Mouse (Mus musculus) Muller cell, postnatal 12 days (primary cell): Measurements from ENCODE around the gene Vps9d1.
"Not testable (repeated sequence)": the region's sequence is repeated elsewhere in the genome, so short reads cannot be mapped to it uniquely, and the experiment has no call there.

Source experiments
- DNase-seq: peaks from one replicate; pipeline ENCODE4 v3.0.0-alpha.2; 2015; ENCODE audit errors: inconsistent ontology term

The Vps9d1 gene

DNA sequence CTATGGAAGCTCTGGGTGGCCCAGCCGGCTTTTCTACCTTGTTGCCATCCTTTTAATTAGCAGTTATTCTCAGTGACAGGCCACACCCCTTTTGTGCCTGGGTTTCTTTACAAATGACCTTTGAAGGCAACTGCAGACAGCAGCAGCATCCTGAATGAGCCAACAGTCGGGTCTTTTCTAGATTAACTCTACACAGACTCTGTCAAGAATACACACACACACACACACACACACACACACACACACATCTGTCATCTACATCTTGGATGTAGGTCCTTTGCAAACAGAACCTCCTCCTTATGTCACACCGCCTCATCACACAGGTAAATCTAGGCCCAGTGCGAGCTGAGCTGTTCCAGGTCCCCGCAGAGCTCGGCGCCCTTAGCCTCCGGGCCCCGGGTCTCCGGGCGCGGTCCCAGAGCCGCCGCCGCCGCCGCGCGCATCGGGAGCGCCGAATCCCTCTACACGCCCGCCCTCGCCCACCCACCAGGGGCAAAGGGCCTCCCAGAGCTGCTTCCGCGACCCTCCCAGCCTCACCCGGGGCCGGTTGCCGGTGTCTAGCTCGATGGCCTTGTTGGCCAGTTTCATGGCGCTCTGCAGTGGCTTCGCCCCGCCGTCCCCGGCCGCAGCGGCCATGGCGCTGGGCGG lies 573 bp downstream of the Vps9d1 start:
- DNase-seq, result no peak

GRCm38 (mm10) chr8:123252925-123253324 lies 1.2 kb downstream of the Vps9d1 start:
- no peak for DNase-seq

- DNase-seq, result no peak
Observed at GRCm38 (mm10) chr8:123250940-123251339, 3.2 kb downstream of the Vps9d1 start.

DNA sequence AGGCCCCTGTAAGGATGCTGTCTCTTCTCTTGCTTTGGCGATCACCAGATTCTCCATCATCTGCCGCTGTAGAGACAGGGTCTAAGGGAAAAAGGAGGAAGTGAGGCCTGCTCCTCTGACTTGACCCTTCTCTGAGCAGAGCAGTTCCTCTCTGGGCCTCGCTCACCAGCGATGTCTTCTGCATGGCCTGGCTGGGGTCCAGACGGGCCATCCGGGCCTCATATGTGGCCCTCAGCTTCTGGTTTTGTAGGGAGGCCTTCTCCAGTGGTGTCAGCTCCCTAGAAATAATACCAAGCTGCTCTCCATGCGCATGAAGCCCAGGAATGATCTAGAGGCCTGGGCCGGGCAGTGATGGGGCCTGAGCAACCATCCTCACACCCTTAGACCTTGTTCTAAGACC lies 5.6 kb downstream of the Vps9d1 start:
- no peak for DNase-seq

GRCm38 (mm10) chr8:123247748-123248147 lies 6.4 kb downstream of the Vps9d1 start:
- DNase-seq, result no peak

- no peak for DNase-seq
Observed at GRCm38 (mm10) chr8:123245543-123245942, 8.6 kb downstream of the Vps9d1 start.

DNA sequence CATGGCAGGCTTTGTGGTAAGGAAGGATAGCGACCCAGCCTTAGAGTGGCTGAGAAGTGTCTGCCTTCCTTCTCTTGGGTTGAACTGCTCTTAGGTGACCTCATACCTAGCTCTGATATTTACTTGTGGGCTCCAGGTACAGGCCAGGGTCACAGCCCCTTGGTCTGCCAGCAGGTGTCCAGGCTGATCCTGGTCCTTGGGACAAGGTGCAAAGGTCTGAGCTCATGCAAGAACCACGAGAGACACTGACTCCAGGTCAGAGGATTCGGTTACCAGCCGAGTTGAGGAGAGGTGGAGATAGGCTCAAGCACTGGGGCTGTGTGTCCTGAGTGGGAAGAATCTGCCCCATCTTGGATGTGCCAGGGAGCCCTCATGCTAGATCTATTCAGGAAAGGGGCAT lies 9.8 kb downstream of the Vps9d1 start:
- DNase-seq, result no peak

DNA sequence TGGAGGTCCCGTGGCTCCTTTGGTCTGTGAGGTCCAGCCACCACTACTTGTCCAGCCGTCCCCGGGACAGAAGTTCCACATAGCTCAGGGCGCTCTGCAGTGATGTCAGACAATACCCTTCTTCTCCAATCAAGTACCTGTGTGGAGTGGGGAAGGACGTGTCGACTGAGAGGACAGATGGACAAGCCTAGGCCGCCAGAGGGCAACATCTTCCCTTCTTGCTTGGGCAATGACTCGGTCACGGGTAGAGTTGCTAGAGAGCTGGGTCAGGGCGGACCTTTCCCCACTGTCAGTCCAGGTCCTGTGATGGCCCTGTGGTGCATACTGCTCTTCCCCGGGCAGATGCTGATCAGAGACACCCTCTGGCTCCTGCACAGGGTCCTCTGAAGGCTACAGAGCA lies 11.1 kb downstream of the Vps9d1 start:
- no peak for DNase-seq

DNA sequence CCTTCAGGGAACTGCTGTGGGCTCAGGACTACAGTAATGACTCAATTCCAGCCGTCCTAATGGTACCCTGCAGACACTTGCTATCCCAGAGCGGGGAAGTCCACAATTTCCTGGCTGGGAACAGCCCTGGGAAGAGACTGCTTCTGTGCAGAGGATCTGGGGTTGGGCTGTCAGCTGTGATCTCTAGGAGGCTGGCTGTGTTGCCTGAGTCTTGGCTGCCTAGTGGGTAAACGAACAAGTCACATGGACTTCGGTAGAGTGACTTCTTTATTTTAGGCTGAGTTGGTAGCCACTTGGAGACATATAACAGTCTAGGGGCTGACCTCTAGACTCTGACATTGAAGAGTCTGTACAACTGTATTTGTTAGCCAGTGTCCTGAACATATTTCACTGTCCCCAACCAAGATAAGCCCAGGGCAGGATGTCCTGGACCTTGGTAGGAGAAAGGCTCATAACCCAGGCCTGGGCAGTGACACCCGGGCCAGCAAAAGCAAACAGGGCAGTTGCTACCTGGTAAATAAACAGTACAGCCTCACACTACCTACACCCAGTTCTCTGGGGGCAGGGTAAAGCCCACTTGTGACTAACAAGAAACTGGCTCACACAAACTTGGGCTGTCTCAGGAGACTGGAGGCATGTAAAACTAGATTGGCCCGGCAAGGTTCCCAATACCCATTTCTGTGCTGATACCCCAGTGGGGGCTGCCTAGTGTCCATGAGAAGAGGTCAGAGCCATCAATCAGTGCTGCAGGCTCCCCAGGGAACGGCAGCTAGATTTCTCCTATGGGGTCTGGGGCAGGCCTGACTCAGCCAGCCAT lies 11.8 kb downstream of the Vps9d1 start:
- DNase-seq, result no peak

DNA sequence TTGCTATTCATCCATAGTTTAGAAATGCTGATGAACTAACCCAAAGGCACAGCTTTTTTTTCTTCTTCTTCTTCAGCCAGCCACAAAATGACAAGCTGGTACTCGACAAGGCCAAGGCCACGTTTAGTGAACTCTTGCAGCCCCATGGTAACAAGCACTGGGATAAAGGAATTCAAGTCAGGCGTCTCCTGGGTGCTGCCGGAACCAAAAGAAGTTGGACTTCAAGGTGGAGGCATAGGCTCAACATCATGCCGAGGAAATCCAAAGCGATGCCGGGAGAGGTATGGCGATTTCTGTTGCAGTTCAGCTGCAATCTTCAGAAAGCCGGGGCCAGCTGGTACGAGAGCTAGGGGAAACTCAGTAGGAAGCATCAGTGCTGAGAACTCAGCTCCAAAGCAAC lies 14.8 kb downstream of the Vps9d1 start:
- no peak for DNase-seq

- DNase-seq, result peak; percentile 88
Observed at GRCm38 (mm10) chr8:123235520-123236497, 18.3 kb downstream of the Vps9d1 start, which contains the start of gene Spata2l. Gene Spata2l (minus strand): TSS chr8:123236233.

DNA sequence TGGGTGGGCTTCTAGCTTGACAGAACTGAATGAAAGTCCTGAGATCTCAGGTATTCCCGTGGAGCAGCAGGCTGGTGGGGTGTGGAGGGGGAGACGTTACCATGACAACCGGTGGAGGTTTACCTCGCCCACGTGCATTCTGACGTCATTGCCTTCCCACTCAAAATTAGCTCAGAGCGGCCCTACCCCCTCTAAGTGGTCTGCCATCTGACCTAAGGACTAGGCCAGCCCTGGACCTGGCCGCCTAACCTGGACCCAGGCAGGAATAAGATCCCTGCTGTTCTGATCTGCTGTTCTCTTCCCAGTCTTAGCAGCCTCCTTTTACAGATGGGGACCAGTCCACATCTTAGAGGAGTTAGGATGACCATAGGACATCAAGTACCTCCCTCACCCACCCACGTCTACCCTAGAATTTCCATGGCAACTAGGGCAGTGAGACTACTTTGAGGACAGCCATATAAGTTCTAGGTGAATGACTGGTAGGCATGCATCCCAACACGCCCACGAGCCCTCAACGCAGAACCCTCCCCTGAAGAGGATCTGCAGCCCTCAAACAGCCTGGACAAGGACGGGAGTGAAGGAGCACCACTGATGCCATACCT lies 19.1 kb downstream of the Vps9d1 start:
- peak; percentile 28 for DNase-seq

DNA sequence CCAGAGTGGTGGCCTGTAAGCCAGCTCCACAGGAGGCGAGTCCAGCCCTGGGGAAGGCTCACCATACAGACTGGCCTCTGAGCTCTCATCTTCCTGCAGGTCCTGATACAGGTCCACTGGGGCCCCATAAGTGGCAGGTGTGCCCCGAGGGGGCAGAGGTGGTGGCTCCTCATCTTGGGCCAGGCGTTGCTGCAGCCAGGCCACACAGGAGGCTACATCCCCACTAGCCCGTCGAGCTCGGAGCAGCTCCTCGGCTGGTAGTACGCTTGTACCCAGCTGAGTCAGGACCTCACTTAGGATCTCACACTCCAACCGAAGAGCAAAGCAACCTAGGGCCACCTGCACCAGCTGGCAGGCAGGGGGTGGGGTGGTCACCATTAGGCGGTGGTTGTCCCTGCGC lies 20.4 kb downstream of the Vps9d1 start:
- DNase-seq, result no peak

GRCm38 (mm10) chr8:123233300-123233699 lies 20.8 kb downstream of the Vps9d1 start:
- no peak for DNase-seq

DNA sequence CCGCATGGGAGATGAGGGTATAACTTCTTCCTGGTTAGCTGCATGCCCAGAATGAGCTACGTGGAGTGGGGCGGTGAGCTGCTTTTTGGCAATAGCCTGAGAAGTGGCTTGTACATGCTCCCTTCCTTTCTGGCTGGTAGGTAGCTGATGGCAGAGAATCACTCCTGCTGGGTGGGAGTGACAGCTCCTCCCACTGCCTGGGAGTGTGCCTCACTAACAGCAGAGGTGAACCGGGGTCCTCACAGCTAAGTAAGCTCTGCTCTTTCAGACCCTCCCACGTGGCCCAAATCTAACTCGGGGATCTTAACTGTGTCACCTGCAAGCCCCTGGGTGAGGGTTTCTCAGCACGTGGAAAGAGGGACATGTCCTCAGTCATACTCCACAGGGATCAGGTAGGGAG lies 21.6 kb downstream of the Vps9d1 start:
- no peak for DNase-seq

- no peak for DNase-seq
Observed at GRCm38 (mm10) chr8:123231742-123232141, 22.4 kb downstream of the Vps9d1 start.

DNA sequence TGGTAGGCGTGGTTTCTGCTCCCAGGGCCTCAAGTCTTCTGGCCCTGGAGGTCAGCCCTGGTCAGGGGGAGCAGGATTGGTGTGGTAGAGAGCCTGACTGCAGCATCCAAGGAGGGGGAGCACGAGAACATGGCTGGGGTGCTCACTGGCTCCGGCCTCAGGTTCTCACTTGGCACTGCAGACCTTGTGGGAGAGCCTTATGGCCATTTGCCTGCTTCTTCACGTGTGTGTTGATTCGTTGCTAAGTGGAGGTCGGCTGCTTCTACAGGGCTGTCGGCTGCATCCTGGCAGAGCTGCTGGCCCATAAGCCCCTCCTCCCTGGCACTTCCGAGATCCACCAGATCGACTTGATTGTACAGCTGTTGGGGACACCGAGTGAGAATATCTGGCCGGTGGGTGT lies 23.8 kb downstream of the Vps9d1 start:
- DNase-seq, result not testable (repeated sequence)

DNA sequence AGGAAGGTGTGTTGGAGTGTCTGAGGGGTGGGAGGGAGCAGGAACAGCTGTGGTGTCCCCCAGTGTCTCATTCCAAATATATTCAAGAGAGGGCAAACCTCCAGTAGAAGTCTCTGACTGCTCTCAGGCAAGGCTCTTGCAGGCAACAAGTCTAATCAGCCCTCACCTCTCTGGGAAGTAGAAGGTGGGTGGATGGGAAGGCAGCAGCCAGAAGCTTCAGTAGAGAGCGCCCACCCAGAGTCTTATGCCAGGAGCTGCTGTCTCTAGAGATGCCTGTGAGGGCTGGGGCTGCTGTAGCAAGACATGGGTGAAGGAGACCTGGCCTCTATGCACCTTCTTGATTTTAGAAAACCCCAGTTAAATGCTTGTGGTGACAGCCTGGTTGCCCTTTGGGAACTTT lies 25.7 kb downstream of the Vps9d1 start:
- DNase-seq, result no peak

GRCm38 (mm10) chr8:123224278-123225266 lies 29.6 kb downstream of the Vps9d1 start, which contains the start of gene Cdk10:
Gene Cdk10 (plus strand): TSS chr8:123224842.
- peak; percentile 88 for DNase-seq

GRCm38 (mm10) chr8:123220917-123221316 lies 33.2 kb downstream of the Vps9d1 start:
- DNase-seq, result no peak
